Mouse (Mus musculus) WW6 (cell line): Measurements from ENCODE around the gene Gramd2.

ENCODE experiments used
- DNase-seq: peaks from one replicate; pipeline ENCODE4 v3.0.0-alpha.2; 2013; ENCODE audit warnings: low read depth, low spot score

Gene Gramd2

GRCm38 (mm10) chr9:59679678-59680533 lies at the start of gene Gramd2:
TSS of gene Gramd2 (plus strand) at chr9:59680144.
- peak; percentile 70 for DNase-seq

GRCm38 (mm10) chr9:59638372-59638771 lies 41.6 kb upstream of the Gramd2 start:
- DNase-seq = no peak

- no peak for DNase-seq
These were observed 40.0 kb upstream of the Gramd2 start for GRCm38 (mm10) chr9:59639936-59640335.

DNA sequence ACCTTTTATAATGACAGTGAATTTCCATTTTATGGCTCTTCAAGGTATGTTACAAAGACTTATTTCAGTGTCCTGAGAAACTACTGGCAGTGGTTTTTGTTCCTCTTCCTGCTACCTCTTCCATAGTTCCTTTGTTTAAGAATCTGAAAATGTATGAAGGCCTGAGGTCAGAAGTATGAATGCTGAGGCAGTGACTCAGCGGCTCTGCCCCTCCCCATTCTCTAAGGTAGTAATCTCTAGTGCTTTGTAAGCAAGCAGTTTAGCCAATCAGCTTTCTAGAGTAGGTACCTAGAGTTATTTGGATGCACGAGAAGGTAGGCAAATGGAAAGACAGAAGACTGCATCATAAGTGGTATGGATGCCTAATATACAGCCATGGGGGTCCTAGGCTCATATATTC lies 38.6 kb upstream of the Gramd2 start:
- DNase-seq = no peak

DNA sequence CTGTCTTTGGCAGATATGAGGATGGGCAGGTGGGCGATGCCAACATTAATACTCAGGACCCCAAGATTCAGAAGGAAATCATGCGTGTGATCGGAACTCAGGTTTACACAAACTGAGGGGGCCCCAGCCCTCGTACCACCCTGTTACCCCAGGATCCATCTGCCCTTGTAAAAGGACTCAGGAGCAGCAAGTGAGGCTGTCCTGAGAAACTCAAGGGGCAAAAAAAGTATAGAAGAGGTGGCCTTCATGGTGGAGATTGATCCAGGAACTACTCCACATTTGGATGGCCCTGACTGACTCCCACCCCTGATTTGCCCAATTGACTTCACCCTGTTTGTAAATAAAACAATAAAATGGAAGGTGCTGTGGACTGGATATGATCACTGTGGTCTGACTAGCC lies 30.0 kb upstream of the Gramd2 start:
- no peak for DNase-seq

- DNase-seq = no peak
These were observed 26.6 kb upstream of the Gramd2 start for GRCm38 (mm10) chr9:59653371-59653770.

GRCm38 (mm10) chr9:59654450-59654983 lies 25.4 kb upstream of the Gramd2 start:
- DNase-seq = no peak

- peak; percentile 98 for DNase-seq
These were observed 23.8 kb upstream of the Gramd2 start, which contains the start of gene Pkm for GRCm38 (mm10) chr9:59655958-59656634. TSS of gene Pkm (plus strand) at chr9:59656368.

DNA sequence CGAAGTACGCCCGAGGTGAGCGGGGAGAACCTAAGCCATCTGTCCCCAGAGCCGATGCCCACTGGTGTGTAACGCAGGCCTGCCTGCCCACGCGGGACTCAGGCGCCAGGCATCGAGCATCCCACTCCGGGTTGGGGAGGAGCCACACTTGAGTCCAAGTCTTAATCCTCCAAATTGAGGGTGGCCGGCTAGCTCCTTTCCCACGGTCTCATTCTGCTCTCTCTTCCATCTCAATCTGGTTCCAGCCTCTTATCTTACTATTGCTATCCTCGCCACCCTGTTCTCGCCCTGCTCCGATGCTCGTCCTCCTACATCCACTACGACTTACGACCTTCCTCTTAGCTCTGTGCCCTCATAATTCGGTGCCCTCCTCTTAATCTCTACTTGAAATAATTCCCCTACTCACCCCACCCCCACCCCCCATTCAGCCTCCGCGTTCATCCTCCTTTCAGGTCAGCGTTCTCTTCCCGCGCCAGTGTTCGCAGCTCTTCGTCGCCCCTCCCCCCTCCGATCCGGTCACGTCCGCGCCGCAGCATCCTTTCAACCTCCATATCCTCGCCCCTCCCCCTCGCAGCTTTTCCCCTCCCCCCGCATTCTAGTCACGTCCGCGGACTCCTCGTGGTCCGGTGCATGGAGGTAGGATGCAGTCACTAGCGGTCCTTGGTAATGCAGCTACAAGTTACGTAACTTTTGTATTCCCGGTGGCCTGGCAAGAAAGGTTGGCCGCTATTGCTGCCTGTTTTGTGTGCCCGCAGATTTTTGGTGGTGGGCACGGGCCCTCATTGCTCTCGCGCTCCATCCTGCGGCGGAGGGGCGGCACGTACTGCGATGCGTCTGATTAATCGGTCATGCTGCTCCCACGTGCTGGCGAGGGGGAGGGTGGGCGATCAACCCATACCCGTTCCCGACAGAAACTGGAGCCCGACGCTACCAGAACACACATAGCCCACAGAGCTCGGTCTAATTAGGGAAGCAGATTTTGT lies 23.0 kb upstream of the Gramd2 start:
- DNase-seq = peak; percentile 75

GRCm38 (mm10) chr9:59658146-59658545 lies 21.8 kb upstream of the Gramd2 start:
- DNase-seq = no peak

DNA sequence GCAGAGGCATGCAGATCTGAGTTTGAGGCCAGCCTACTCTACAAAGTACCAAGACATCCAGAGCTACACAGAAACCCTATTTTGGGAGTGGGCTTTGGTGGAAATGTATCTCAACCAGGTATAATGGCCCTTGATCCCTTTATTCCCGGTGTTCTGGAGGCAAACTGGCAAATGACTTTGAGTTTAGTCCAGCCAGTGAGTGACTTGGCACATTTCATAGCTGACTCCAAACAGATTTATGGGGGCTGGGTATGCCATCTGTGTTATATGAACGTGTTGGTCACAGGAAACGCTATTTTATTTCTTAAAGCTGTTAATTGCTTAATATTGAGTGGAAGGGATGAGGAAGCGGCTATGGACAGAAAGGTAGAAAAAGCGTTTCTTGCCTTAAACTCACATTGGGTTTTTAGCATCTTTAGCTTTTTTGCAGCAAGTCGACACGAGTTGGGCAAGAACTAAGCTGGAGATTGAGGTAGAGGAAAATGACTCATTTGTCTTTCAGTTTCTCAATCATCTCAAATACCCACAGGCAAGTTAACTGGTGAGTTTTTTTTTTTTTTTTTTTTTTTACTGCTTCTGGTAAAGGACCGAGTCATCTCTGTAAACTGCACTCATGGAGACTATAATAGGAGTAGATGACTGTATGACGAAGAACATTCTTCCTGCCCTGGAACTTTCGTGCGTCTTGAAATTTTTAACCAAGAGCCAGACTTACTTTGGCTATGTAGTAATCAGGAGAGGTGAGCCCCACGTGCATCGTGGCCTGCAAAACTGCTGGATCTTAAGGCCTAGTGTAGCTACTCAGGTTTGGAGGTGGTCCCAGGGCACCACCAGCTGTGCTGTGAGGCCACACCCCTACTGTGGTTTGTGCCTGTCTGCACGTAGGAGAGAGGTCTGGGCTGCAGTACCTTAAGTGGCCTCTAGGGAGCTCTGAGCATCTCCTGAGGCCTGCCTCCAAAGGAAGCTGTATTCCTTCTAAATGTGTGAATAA lies 20.6 kb upstream of the Gramd2 start:
- peak; percentile 87 for DNase-seq

GRCm38 (mm10) chr9:59660421-59660820 lies 19.5 kb upstream of the Gramd2 start:
- no peak for DNase-seq

DNA sequence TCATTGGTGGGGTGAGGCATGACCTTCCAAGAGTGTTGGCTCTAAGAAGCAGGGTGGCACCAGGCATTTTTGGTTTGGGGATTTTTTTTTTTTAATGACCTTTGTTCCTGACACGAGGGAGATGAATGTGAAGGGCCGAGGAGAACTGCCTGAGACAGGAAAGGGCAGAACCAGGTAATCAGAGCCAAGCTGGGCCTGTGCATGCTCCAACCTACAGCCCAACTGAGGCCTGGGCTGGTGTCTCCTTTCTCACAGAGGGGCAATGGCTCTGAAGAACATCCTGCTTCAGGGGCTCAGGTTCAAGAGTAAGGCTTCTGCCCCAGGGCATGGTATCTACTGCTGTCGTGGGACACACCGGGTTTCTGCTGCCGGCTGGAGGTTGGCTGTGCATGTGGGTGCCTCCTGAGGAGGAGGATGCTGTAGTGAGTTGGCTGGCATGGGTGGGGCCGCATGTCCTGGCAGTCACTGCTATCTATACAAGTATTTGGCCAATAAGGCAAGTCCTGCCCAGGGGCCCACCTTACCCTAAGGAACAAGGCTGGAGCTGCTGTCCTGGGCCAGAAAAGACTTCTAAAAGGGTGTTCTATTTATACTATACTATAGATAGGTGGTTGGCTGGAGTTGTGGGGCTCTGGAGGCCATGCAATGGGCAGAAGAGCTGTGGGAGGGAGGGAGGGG lies 18.5 kb upstream of the Gramd2 start:
- DNase-seq = no peak

DNA sequence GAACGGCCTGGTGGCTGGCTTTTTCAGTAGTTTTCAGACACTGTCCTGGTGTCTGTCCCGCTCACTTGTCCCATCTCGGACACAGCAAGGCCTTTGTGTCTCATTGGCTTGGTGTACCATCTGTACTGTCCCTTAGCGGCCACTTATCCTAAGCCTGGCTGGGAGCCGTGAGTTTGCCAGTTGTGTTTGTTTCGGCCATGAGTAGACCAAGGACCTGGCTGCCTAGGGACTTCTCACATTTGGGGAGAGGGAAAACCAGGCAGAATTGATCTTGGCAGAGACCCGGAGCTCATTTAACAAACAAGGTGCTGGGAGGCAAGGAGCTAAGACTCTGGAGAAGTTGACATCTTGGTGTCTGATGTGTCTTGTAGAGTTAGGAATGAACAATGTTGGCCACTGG lies 16.7 kb upstream of the Gramd2 start:
- DNase-seq = no peak

DNA sequence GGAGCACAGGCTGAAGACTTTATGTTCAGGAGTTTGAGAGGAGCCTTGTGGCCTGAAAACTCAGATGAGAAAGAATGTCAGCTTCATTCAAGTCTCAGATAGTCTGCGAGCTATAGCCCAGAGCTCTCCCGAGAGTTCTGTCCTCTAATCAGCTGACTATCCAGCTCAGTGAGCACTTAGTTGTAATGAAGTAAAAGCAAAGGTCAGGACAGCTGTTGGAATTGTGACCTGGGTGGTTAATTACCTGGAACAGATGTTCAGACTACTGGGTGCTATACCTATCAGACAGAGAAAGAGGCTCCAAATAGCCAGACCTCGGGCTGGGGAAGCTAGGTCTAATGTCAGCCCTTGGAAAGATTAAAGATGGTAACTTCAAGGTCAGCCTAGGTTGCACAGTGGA lies 16.0 kb upstream of the Gramd2 start:
- DNase-seq = no peak

DNA sequence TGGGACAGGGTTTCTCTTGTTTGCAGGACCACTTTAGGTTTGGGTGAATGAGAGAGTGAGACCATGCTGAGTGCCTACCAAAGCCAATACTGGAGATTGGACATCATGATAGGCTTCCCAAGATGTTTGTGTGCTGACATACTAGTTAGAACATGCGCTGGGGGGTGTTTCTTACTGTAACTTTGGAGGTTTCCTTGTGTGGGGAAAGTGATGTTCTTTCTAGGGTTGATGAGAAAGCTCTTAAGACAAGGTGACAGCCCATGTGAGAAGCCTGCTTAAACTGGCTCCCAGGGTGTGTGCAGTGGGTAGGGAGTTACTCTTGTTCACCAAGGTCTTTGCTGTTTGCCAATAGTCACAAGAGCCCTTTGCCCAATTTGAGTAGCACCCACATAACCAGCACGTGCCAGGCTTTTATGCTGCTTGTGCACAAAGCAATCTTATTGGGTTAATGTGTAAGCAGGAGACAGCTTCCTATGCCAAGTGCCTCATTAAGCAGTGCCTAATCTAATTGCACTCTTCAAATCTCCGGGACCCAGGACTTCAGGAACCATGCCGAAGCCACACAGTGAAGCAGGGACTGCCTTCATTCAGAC lies 15.2 kb upstream of the Gramd2 start:
- DNase-seq = no peak

DNA sequence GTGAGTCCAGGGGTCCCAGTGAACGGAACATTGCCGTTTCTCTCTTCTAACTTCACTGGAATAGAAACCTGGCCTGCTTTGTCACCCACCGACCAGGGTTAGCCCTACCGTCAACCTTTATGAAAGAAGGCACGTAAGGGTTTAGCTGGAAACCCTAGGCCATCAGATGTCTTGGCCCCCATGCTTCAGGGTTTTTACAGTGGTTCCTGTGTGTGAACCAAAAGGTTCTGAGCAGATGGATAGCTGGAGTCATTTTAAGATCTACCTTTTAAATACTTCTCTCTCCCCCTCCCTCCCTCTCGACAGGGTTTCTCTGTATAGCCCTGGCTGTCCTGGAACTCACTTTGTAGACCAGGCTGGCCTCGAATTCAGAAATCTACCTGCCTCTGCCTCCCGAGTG lies 13.9 kb upstream of the Gramd2 start:
- no peak for DNase-seq

- no peak for DNase-seq
These were observed 13.1 kb upstream of the Gramd2 start for GRCm38 (mm10) chr9:59666813-59667212.

- no peak for DNase-seq
These were observed 12.7 kb upstream of the Gramd2 start for GRCm38 (mm10) chr9:59667250-59667649.
